Mouse (Mus musculus): ENCODE data around the gene Poldip2.
"Not testable (repeated sequence)": the region's sequence is repeated elsewhere in the genome, so short reads cannot be mapped to it uniquely, and the experiment has no call there.

The Poldip2 gene

DNA sequence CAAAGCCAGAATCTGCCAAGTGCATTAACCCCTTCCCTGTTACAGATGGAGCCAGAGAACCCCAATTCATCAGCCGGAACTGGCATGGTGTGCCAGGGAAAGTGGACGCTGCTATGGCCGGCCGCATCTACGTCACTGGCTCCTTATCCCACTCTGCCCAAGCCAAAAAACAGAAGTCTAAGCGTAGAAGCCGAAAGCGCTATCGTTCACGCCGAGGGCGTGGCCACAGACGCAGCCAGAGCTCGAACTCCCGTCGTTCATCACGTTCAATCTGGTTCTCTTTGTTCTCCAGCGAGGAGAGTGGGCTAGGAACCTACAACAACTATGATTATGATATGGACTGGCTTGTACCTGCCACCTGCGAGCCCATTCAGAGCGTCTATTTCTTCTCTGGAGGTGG lies 10.5 kb upstream of the Poldip2 start:
- DNase-seq (ENCODE audit: low read depth), result no peak

DNA sequence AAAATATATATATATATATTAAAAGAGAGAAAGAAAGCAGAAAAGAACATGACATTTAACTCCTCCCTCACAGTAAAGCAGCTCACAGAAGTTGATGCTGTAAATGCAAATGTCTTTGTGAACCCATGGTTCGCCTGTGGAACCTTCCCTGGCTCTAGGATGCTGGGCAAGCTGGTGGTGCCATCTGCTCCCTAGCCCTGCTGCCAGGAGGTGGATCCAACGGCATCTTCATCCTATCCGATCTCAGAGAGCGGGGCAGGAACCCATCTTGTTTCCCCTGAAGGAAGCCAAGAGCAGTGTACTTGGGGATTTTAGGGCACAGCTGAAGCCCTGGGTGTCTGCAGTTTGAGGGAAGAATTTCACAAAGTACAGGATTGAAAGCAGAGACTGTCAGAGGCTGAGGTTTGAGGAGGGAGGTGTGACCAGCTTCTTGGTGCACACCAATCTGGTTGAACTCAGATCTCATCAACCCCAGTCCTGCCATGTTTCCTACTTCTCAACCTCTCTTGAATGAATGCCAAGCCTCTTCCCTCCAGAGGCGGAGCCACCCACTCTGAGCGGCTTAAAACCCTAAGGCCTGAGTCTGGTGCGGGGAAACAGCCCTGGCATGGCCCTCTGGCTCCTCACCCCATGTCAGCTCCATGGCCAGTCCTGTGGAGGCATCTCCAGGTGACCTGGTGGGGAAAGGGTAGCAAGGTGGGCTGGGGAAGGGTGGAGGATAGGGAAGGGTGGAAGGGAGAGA lies 8.9 kb upstream of the Poldip2 start, which contains the start of gene Sebox:
Gene Sebox (plus strand): TSS at position 539 of the 742 bp plus-strand sequence.
- DNase-seq (ENCODE audit: low read depth), result no peak

DNA sequence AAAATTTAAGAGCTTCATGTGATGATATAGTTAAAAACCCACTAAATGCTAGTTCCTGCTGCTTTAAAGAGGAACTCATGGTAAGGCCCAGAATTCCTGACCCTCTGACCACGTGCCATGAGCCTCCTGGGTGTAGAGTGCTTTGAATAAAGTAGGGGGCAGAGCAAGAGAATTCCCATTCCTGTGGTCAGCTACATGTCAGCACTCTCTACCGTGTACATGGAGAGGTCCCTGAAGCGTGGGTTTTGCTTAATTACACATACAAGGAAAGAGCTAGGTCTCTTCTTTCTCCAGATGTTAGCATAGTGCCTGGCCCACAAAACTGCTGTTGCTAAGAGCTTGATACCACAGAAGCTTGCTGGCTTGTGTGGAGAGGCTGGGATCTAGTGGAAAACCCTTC lies 6.6 kb upstream of the Poldip2 start:
- no peak for DNase-seq (ENCODE audit: low read depth)

GRCm38 (mm10) chr11:78509148-78509547 lies 2.8 kb upstream of the Poldip2 start:
- DNase-seq (ENCODE audit: low read depth), result no peak

GRCm38 (mm10) chr11:78513106-78513790 lies 1.3 kb downstream of the Poldip2 start:
- no peak for DNase-seq (ENCODE audit: low read depth)

DNA sequence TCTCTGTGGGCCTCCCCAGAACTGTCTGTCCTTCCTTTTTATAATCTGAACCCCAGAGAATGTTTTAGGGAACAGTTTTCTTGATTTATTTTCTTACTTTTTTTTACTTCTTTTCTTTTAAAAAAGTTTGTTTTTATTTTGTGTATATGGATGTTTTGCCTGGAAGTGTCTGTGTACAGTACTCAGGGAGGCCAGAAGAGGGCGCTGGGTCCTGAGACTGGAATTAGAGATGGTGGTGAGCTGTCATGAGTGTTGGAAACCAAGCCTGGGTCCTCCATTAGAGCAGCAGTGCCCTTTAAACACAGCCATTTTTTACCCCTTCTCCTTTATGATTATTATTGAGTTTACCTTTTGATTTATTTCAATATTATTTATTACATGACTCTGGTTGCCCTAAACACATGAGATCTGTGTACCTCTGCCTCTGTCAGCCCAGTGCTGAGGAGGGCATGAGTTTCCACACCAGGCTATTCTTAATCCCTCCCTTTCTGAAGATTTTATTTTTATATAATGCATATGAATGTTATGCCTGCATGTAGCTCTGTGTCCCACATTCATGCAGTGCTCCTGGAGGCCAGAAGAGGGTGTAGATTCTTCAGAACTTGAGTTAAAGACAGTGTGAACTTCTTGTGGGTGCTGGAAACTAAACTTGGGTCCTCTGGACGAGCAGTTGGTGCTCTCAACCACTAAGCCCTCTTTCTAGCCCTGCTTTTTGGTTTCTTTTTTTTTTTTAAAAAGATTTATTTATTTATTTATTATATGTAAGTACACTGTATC lies 3.7 kb downstream of the Poldip2 start:
- DNase-seq (ENCODE audit: low read depth), result no peak

GRCm38 (mm10) chr11:78518931-78519330 lies 6.9 kb downstream of the Poldip2 start:
- DNase-seq (ENCODE audit: low read depth), result no peak

DNA sequence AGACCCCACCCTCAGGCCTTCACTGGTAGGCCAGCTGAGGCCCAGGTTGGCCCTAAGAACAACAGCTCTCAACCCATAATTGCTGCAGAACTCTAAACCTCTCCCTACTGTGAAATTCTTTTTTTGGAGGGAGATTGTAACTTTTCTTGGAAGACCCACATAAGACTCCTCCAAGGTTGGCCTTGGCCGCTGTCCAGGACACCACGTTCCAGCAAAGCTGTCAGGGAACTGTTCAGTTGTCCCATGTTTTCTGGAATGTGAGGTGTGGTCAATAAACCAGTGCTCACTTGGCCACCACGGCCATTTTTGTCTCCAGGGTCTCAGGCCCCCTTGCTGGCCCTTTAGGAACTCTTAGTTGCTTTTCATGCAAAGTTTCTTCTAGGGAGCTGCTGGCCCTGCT lies 9.9 kb downstream of the Poldip2 start:
- DNase-seq (ENCODE audit: low read depth), result no peak

GRCm38 (mm10) chr11:78522481-78522997 lies 10.5 kb downstream of the Poldip2 start:
- DNase-seq (ENCODE audit: low read depth), result peak; percentile 87

GRCm38 (mm10) chr11:78523241-78523955 lies 11.4 kb downstream of the Poldip2 start:
- peak; percentile 53 for DNase-seq (ENCODE audit: low read depth)

- no peak for DNase-seq (ENCODE audit: low read depth)
Measured at GRCm38 (mm10) chr11:78524838-78525237, 12.8 kb downstream of the Poldip2 start.

DNA sequence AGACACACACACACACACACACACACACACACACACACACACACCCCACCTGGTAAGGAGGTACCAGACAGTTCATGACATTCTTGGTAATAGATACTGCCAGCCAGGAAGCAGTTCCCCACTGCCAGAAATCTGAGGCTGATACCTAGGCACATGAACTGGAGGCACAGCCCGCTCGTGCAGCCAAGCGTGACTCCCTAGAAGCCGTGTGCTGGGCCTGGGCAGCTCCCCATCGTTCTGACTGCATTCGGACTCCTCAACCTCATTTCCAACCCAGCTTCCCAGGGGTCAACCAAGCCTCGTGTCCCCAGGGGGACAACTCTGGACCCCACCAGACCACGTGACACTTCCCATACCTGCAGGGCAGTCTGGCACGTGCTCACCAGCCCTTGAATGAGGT lies 16.7 kb downstream of the Poldip2 start:
- DNase-seq (ENCODE audit: low read depth), result no peak

DNA sequence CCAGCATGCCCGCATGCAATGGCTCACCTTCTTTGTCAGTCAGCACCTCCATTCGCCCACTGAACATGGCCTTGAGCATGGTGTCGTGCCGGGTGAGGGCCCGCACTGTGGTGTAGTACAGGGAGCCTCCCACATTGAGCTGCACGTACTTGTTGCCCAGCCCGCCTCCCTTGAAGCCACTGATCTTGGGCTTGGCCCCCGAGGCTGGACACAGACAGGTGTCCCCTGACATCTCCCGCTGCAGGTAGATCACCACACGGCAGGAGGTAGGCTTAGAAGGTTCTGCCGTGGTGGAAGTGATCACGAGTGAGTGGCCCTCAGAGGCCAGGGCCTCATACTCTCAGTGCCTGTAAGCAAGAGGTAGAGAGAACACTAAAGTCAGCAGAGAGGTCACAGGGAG lies 18.0 kb downstream of the Poldip2 start:
- no peak for DNase-seq (ENCODE audit: low read depth)

- no peak for DNase-seq (ENCODE audit: low read depth)
Measured at GRCm38 (mm10) chr11:78531046-78531445, 19.1 kb downstream of the Poldip2 start.

- DNase-seq (ENCODE audit: low read depth), result not testable (repeated sequence)
Measured at GRCm38 (mm10) chr11:78531515-78531914, 19.5 kb downstream of the Poldip2 start.

DNA sequence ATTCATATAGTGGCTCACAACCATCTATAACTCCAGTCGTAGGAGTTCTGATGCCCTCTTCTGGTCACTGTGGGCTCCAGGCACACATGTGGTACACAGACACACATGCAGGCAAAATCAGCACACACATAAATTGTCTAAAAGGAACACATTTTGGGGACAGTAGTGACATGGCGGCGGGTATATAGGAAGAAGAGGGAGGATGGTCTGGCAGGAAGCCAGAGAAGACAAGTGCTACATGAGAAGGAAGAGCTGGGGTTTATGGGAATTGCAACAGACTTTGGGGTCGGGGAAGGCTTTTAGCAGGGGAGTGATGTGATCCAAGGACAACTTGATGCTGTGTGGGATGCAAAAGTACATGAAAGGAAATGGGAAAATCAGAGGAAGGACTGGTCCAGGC lies 22.5 kb downstream of the Poldip2 start:
- DNase-seq (ENCODE audit: low read depth), result no peak

DNA sequence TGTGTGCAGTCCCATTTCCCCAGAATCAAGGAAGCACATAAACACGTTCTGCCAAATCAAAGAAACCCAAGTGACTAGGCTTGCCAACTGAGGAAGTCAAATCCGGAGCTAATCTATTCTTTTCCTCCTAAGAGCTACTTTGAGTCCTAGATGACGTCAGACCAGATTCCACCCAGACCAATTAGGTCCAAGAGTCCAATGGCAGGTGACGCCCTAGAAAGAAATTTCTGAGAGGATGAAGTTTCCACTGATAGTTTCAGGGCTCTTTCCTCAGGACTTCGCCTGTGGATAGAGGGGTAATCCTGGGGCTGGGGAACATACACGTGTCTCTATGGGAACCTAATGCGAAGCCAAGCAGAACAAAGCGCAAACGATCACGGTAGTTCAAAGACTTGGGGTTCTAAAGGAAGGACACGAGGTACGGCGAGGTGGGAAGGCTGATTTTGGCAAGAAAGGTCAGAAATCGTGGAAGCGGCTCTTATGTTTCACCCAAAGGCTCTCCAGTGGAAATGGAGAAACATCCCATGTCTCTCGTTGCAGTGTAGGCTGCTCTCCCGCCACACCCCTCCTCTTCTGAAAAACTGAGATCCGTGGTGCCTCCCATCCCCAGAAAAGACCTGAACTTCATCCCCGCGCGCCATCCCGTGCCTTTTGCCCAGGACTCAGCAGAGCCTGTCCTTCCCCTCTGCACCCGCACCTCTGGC lies 23.5 kb downstream of the Poldip2 start:
- DNase-seq (ENCODE audit: low read depth), result no peak

- DNase-seq (ENCODE audit: low read depth), result peak; percentile 99
Measured at GRCm38 (mm10) chr11:78536080-78536689, 24.2 kb downstream of the Poldip2 start, which contains the start of the genes Tnfaip1 and Ift20. Gene Tnfaip1 (minus strand): TSS chr11:78536332. Gene Ift20 (plus strand): TSS chr11:78536361.

DNA sequence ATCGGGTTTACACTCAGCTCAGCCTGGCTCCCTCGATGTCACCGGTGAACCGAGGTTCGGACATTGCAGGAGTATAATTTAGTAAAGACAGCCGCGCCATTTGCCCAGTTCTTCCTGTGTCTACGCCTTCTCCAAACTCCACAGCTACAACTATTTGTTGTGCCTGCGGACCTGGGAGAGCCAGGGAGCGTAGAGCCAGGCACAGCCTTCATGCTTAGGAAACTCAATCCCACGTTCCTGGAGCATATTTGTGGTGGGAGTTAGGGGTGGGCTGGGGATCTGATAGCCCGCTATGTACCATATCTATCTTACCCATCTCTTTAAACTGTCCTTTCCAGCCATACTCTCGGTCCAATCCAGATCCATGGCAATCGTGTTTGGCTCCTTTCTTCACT lies 24.7 kb downstream of the Poldip2 start:
- DNase-seq (ENCODE audit: low read depth), result no peak

DNA sequence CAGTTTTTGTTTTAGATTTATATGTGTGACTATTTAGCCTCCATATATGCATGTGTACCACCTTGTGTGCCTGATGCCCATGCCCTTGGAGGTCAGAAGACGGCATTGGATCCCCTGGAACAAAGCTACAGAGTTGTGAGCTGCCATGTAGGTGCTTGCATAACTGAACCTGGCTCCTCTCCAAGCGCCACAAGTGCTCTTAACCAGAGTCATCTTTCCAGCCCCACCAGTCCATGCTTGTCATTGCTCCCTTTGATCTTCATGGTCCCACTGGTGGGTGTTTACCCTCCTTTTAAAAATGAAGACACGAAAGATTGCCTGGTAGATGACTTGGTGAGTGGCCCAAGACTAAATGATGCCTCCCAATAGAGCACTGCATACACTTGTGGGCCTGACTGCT lies 28.4 kb downstream of the Poldip2 start:
- DNase-seq (ENCODE audit: low read depth), result no peak
